Mouse (Mus musculus) limb, embryonic 11.5 days (tissue): ENCODE measurements around the gene Ankrd52. TPM values are rescaled to one million over a fixed set of nuclear protein-coding genes. Genes with fewer than 3 reads are reported as not detected.

Experiments
- ATAC-seq: fragments of 200-750 bp; cut with Nextera tagmentation; 2 replicates; pipeline ENCODE4 v1.8.0; 2017; ENCODE audit warnings: low read depth; ENCODE audit not compliant: insufficient number of reproducible peaks, low FRiP score, low TSS enrichment
- DNase-seq: peaks from one replicate; pipeline ENCODE4 v3.0.0-alpha.2; 2015; ENCODE audit warnings: low spot score
- H3K27ac ChIP-seq: fragments of 300-500 bp; sonication (generic); replicated peaks from 2 replicates; pipeline ENCODE4 v1.5.1; 2014; ENCODE audit warnings: low read depth, mild to moderate bottlenecking, low read length
- H3K27me3 ChIP-seq: fragments of 300-500 bp; sonication (generic); 2 replicates; pipeline ENCODE4 v1.6.1; 2014; ENCODE audit warnings: mild to moderate bottlenecking, low read length, mixed read lengths; ENCODE audit not compliant: control insufficient read depth, insufficient read depth
- H3K36me3 ChIP-seq: fragments of 300-500 bp; sonication (generic); 2 replicates; pipeline ENCODE4 v1.6.1; 2014; ENCODE audit warnings: mild to moderate bottlenecking, low read length, moderate library complexity, mixed read lengths; ENCODE audit not compliant: control insufficient read depth, insufficient read depth
- H3K4me1 ChIP-seq: fragments of 300-500 bp; sonication (generic); 2 replicates; pipeline ENCODE4 v1.6.1; 2014; ENCODE audit warnings: low read length, mixed read lengths; ENCODE audit not compliant: control insufficient read depth, insufficient read depth
- H3K4me2 ChIP-seq: fragments of 300-500 bp; sonication (generic); 2 replicates; pipeline ENCODE4 v1.6.1; 2014; ENCODE audit warnings: low read depth, mild to moderate bottlenecking, moderate library complexity; ENCODE audit not compliant: severe bottlenecking
- H3K4me3 ChIP-seq: fragments of 300-500 bp; sonication (generic); 2 replicates; pipeline ENCODE4 v1.5.1; 2014; ENCODE audit warnings: low read depth, low read length
- H3K9ac ChIP-seq: fragments of 300-500 bp; sonication (generic); 2 replicates; pipeline ENCODE4 v1.6.1; 2014; ENCODE audit warnings: mild to moderate bottlenecking, low read length
- H3K9me3 ChIP-seq: fragments of 300-500 bp; sonication (generic); 2 replicates; pipeline ENCODE4 v1.6.1; 2016; ENCODE audit warnings: low read length; ENCODE audit not compliant: control insufficient read depth
- WGBS: fragments of 180-500 bp; shearing (Covaris S2); extraction: QIAGEN DNeasy Blood & Tissue Kit; methylation state at CpG from one replicate; pipeline ENCODE4 v1.1.7; 2014; 5-methylcytosine and 5-hydroxymethylcytosine counted together
- polyA plus RNA-seq: library from polyadenylated mRNA; unstranded; fragments of >200 nt; fragmentation: Nextera tagmentation; extraction: Ambion mirVana; gene quantifications from 2 replicates; pipeline ENCODE4 v1.2.1, GENCODE M21; 2014

Gene Ankrd52
- polyA plus RNA-seq, 1 experiment from 2014 or later, result 12.0 TPM

DNA sequence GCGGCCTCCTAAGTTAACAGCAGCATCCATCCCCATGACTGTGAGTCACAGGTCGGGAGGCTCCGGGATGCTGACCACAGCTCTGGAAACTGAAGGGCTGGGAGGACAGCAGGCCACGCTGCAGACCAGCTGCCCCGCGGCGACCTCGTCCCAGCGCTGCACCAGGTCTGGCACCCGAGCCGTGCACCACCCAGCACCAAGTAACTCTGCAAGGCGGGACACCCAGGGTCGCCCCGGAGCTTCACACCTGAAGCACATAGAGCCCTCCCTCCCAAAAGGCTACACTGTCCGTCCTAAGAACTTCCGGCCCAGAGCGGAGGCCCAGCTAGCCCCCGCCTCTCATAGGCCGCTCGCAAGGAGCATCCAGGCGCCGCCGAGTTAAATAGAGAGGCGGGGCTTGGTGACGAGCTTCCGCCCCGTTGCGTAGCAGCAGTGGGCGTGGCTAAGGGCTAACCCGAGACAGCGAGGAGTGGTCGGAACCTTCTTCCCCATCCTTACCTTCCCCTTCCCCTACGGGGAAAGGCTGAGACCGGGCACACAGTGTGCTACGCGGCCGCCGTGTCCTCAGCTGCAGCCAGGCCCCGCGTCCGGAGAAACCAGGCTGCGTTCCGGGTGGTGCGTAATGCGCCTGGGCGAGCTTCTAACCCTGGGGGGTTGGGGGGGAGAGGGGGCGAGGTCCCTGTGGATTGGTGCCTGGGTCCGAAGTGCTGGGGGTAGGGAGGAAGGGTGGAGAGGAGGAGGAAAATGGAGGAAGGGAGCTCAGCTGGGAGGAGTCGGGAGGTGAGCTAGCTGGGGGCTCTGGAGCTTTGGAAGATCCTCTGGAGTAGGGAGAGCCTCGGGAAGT, 34.5 kb downstream of the Ankrd52 start, which contains the start of the genes Nabp2 and Rnf41:
TSS of gene Nabp2 (minus strand) at position 282 of the 844 bp plus-strand sequence.
TSS of gene Rnf41 (plus strand) at position 447 of the 844 bp plus-strand sequence.
- H3K4me2 ChIP-seq, result peak within 1 kb of the TSS; percentile 86
- peaks cover 8% of the 10 kb centered on the region; the same call in 1 of the 2 replicates for H3K36me3 ChIP-seq
- H3K9ac ChIP-seq, result peak within 1 kb of the TSS; percentile 88
- peak; percentile 99 for DNase-seq
- H3K4me1 ChIP-seq, result peaks cover 15% of the 10 kb centered on the region
- no peaks in the 10 kb centered on the region for H3K9me3 ChIP-seq
- 0% methylated on average over 50 of the region's 50 CpGs for WGBS
- H3K27me3 ChIP-seq, result no peaks in the 10 kb centered on the region
- ATAC-seq, result peak; percentile 91
- peak within 1 kb of the TSS; percentile 91 for H3K4me3 ChIP-seq
- H3K27ac ChIP-seq, result peak within 1 kb of the TSS; percentile 79

DNA sequence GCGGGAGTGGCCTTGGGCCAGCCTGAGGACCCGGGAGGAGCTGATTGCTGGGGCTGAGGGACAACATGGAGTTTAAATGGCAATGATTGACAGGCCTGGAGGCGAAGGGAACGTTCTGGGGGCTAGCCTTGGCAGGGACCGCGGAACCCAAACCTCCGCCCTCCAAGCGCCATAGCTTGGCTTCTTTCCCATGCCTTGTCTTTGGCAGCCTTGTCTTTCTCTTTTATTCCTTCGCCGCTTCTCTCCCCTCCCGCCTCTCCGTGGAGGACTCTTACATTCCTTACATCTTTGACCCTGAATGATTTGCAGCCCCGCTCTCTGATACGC, 35.1 kb downstream of the Ankrd52 start:
- Histone ChIP-seq H3K27me3 (no peaks in the 10 kb centered on the region), H3K9ac (peak overlapping the region; percentile 88), H3K4me1 (peaks cover 15% of the 10 kb centered on the region), H3K9me3 (no peaks in the 10 kb centered on the region), H3K4me3 (peak overlapping the region; percentile 91), H3K27ac (peak overlapping the region; percentile 79; the same call in 1 of the 2 replicates), H3K4me2 (peak overlapping the region; percentile 86), H3K36me3 (peaks cover 12% of the 10 kb centered on the region)
- ATAC-seq (no peak), DNase-seq (no peak)
- 2% methylated on average over 14 of the region's 14 CpGs for WGBS

DNA sequence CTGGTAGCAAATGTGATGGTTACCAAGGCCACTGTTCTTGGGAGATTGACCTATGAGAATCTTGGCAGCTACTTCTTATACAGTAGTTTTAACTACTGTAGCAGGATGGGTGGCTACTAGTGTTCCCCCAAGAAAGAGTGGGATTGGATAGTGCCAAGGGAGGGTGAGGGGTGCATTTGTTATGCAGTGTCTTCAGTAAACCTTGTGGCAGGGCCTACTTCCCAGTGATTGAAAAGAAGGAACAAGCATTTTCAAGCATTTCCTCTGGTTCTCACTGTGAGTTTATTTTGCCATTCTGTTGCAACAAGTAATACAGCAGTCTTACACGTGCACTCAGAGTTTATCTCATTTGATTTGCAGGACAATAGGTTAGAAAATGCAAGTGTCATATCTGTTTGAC, 35.6 kb downstream of the Ankrd52 start:
- Histone ChIP-seq H3K9ac (peak overlapping the region; percentile 88), H3K27me3 (no peaks in the 10 kb centered on the region), H3K4me2 (peak overlapping the region; percentile 86), H3K4me3 (peak overlapping the region; percentile 91), H3K4me1 (peaks cover 15% of the 10 kb centered on the region), H3K27ac (no peak overlapping the region), H3K9me3 (no peaks in the 10 kb centered on the region), H3K36me3 (peaks cover 13% of the 10 kb centered on the region)
- DNase-seq, result no peak
- no peak for ATAC-seq
- 63% methylated on average over 1 of the region's 1 CpGs for WGBS

GRCm38 (mm10) chr10:128413076-128413475, 36.2 kb downstream of the Ankrd52 start:
- Histone ChIP-seq H3K27ac (no peak overlapping the region), H3K36me3 (peaks cover 13% of the 10 kb centered on the region), H3K9ac (no peak overlapping the region), H3K27me3 (no peaks in the 10 kb centered on the region), H3K4me3 (no peak overlapping the region), H3K4me1 (peaks cover 15% of the 10 kb centered on the region), H3K4me2 (peak overlapping the region; percentile 86), H3K9me3 (no peaks in the 10 kb centered on the region)
- WGBS, result 75% methylated on average over 1 of the region's 1 CpGs
- ATAC-seq (no peak), DNase-seq (no peak)

GRCm38 (mm10) chr10:128414848-128415247, 37.9 kb downstream of the Ankrd52 start:
- H3K27me3 ChIP-seq, result no peaks in the 10 kb centered on the region
- peaks cover 15% of the 10 kb centered on the region for H3K4me1 ChIP-seq
- DNase-seq (no peak), ATAC-seq (no peak)
- H3K9me3 ChIP-seq, result no peaks in the 10 kb centered on the region
- WGBS, result 93% methylated on average over 5 of the region's 5 CpGs
- H3K36me3 ChIP-seq, result peaks cover 15% of the 10 kb centered on the region
- H3K27ac ChIP-seq, result no peak overlapping the region
- H3K9ac ChIP-seq, result no peak overlapping the region
- H3K4me3 ChIP-seq, result no peak overlapping the region
- H3K4me2 ChIP-seq, result no peak overlapping the region

GRCm38 (mm10) chr10:128422426-128422825, 45.5 kb downstream of the Ankrd52 start:
- ATAC-seq (no peak), DNase-seq (no peak)
- no peaks in the 10 kb centered on the region for H3K4me1 ChIP-seq
- peaks cover 2% of the 10 kb centered on the region; the same call in 1 of the 2 replicates for H3K36me3 ChIP-seq
- H3K4me2 ChIP-seq, result no peak overlapping the region
- 60% methylated on average over 5 of the region's 5 CpGs for WGBS
- H3K27ac ChIP-seq, result no peak overlapping the region
- no peaks in the 10 kb centered on the region for H3K9me3 ChIP-seq
- H3K9ac ChIP-seq, result no peak overlapping the region
- no peak overlapping the region for H3K4me3 ChIP-seq
- H3K27me3 ChIP-seq, result no peaks in the 10 kb centered on the region

- no peak for ATAC-seq
- no peaks in the 10 kb centered on the region for H3K27me3 ChIP-seq
- 50% methylated on average over 7 of the region's 7 CpGs for WGBS
- H3K9me3 ChIP-seq, result no peaks in the 10 kb centered on the region
- H3K9ac ChIP-seq, result no peak overlapping the region
- H3K4me1 ChIP-seq, result no peaks in the 10 kb centered on the region
- H3K27ac ChIP-seq, result no peak overlapping the region
- H3K4me3 ChIP-seq, result no peak overlapping the region
- H3K36me3 ChIP-seq, result peaks cover 2% of the 10 kb centered on the region; the same call in 1 of the 2 replicates
- DNase-seq, result no peak
- no peak overlapping the region for H3K4me2 ChIP-seq
These were observed 47.7 kb downstream of the Ankrd52 start for GRCm38 (mm10) chr10:128424604-128425003.

GRCm38 (mm10) chr10:128425260-128425659, 48.3 kb downstream of the Ankrd52 start:
- WGBS, result 83% methylated on average over 3 of the region's 3 CpGs
- H3K9ac ChIP-seq, result no peak overlapping the region
- DNase-seq, result no peak
- no peak overlapping the region for H3K27ac ChIP-seq
- no peak overlapping the region for H3K4me3 ChIP-seq
- H3K27me3 ChIP-seq, result no peaks in the 10 kb centered on the region
- peaks cover 3% of the 10 kb centered on the region; the same call in 1 of the 2 replicates for H3K36me3 ChIP-seq
- no peaks in the 10 kb centered on the region for H3K9me3 ChIP-seq
- H3K4me2 ChIP-seq, result no peak overlapping the region
- no peaks in the 10 kb centered on the region for H3K4me1 ChIP-seq
- no peak for ATAC-seq
